Mouse (Mus musculus) olfactory bulb, adult 2 months (tissue): ENCODE measurements around the gene Gm3646. TPM values are rescaled to one million over a fixed set of nuclear protein-coding genes. Genes with fewer than 3 reads are reported as not detected.

Source experiments
- H3K27ac ChIP-seq: fragments of 200-500 bp; 2 replicates; pipeline ENCODE4 v1.5.1; 2012; ENCODE audit warnings: low read depth, low read length; ENCODE audit not compliant: insufficient read depth
- H3K4me1 ChIP-seq: fragments of 200-500 bp; 2 replicates; pipeline ENCODE4 v1.6.1; 2012; ENCODE audit warnings: low read length; ENCODE audit not compliant: control insufficient read depth, insufficient read depth
- H3K4me3 ChIP-seq: fragments of 200-500 bp; 2 replicates; pipeline ENCODE4 v1.5.1; 2012; ENCODE audit warnings: mild to moderate bottlenecking, low read depth, low read length, moderate library complexity; ENCODE audit not compliant: insufficient read depth
- CTCF ChIP-seq: fragments of 200-500 bp; IDR thresholded peaks from 2 replicates; pipeline ENCODE4 v1.5.1; 2012; ENCODE audit warnings: low read depth, mild to moderate bottlenecking, low read length, moderate library complexity; ENCODE audit not compliant: insufficient read depth
- POLR2A ChIP-seq: fragments of 200-500 bp; IDR thresholded peaks from 2 replicates; pipeline ENCODE4 v1.6.1; 2012; ENCODE audit warnings: mild to moderate bottlenecking, low read depth, low read length, moderate library complexity; ENCODE audit not compliant: insufficient read depth
- WGBS: fragments of 180-500 bp; shearing (Covaris S2); methylation state at CpG from one replicate; pipeline ENCODE4 v1.1.7; 2018; 5-methylcytosine and 5-hydroxymethylcytosine counted together
- polyA plus RNA-seq: library from polyadenylated mRNA; stranded (reverse); fragments of >200 nt; gene quantifications from 2 replicates; pipeline ENCODE4 v1.2.4, GENCODE M21; 2012; ENCODE audit warnings: low replicate concordance; ENCODE audit not compliant: missing spikeins, insufficient read depth, insufficient read length

The Gm3646 gene
- polyA plus RNA-seq, 1 experiment = not detected

DNA sequence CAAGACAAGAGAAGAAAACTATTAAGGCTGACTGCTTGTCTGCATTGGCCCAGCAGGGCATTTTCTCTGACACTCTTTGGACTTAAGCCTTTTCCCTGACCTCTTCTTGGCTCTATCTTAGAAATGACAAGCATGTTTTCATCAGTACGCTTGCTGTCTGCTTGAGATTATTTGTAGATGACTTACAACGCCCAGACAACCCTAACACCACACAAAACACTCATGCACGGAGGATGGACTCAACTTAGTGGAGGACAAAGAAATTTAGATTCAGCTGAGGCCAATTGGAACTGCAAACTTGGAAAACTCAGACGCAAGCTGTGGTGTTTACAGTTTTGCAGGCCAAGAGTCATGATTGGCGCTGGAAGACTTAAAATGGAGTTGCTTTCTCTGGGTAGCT is 34.7 kb downstream of the Gm3646 start:
- TF ChIP-seq POLR2A (no peak), CTCF (no peak)
- WGBS = 73% methylated on average over 5 of the region's 5 CpGs
- Histone ChIP-seq H3K4me1 (no peaks in the 10 kb centered on the region), H3K4me3 (no peak overlapping the region), H3K27ac (no peak overlapping the region)

GRCm38 (mm10) chr1:39768017-39768416 is 37.1 kb downstream of the Gm3646 start:
- TF ChIP-seq POLR2A (no peak), CTCF (no peak)
- Histone ChIP-seq H3K27ac (no peak overlapping the region), H3K4me3 (no peak overlapping the region), H3K4me1 (no peaks in the 10 kb centered on the region)
- whole genome bisulfite sequencing = 93% methylated on average over 3 of the region's 3 CpGs

DNA sequence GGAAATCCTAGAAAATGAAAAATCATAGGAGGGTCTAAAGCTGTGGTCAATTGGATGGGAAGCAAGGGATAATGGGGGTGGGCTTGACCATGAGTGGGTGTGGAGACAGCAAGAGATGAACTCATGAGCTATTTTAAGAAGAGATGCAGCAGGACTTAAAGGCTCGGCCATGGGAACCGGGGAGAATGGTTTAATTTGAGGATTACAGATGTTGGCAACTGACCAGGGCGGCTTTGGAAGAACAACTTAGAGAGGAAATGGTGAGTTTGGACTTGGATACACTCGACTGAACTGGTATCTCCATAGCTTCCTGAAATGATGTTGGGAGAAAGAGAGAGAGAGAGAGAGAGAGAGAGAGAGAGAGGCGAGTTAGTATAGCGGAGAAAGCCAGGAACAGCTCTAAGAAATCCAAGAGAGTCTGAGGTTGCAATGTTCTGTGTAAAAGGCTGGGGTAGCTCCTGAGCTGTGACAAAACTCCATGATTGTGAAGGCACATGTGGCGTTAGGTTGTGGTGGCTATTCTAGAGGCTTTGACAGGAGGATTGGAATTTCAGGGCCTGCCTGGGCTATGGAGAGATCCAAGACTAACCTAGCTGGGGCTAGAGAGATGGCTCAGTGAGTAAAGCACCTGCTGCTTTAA is 39.2 kb downstream of the Gm3646 start:
- WGBS = 81% methylated on average over 7 of the region's 7 CpGs
- TF ChIP-seq CTCF = no peak
- no peak for TF ChIP-seq POLR2A

DNA sequence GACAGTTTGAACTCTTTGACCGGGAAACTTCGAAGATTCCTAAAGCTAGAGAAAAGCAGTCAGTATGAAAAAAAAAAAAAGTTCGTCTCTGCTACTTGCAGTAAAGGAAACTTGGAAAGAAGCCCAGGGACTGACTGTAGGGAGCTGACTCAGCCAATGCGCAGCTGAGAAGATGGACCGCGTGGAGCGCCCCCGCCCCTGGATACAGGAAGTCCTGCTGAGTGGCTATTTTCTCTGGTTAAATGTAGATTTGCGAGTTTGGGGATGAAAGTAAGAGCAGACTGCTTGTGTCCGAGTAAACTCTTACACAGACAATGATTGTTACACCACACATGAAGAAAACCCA is 43.1 kb downstream of the Gm3646 start:
- peaks cover 8% of the 10 kb centered on the region for H3K4me1 ChIP-seq
- WGBS = 2% methylated on average over 10 of the region's 10 CpGs
- H3K27ac ChIP-seq = peak overlapping the region; percentile 63
- no peak overlapping the region for H3K4me3 ChIP-seq
- no peak for TF ChIP-seq CTCF
- TF ChIP-seq POLR2A = no peak

More for the DNA sequence above, 39.2 kb downstream of the Gm3646 start:
- no peak overlapping the region for H3K27ac ChIP-seq
- H3K4me1 ChIP-seq = peaks cover 7% of the 10 kb centered on the region
- H3K4me3 ChIP-seq = no peak overlapping the region

DNA sequence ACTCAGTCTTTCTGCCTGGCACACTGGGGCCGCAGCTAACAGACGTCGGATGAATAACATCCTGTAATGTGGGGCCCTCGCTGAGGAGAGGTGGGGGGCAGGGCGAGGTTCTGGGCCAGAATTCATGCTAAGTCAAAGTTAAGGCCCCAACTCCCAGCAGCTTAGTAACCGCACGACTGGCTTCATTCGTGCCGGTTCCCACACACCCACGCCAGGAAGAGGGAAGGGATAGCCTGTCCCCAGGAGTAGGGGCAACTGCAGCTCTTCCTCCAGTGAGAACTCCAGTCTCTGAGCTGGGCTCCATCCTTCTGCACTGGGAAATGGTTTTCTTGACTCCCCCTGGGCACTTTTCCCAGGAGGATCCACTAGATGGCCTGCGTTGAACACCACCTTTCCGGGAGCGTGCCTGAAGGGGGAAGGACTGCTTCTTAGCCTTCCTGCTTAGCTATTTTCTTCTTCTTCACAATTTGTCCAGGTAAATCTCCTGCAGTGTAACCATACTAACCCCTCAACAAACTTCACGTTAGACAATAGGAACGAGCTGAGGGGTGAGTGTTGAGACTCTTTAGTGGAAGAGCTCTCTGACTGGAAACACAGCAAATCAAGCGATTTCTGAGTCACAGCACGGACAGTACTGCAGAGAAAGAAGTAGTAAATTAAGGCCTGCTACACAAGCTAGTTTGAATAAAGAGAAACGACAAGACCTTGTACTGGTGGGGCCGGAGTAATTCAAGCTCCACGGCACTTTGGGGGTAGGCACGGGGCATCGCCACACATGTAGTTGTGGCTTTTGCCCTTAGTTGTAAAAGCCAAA is 43.7 kb downstream of the Gm3646 start:
- Histone ChIP-seq H3K4me3 (no peak overlapping the region), H3K4me1 (peaks cover 8% of the 10 kb centered on the region), H3K27ac (peak overlapping the region; percentile 63)
- 3% methylated on average over 22 of the region's 22 CpGs for WGBS
- no peak for TF ChIP-seq POLR2A
- TF ChIP-seq CTCF = no peak

- Histone ChIP-seq H3K4me3 (no peak overlapping the region), H3K4me1 (peaks cover 8% of the 10 kb centered on the region), H3K27ac (no peak overlapping the region)
- WGBS = 86% methylated on average over 6 of the region's 6 CpGs
- no peak for TF ChIP-seq POLR2A
- no peak for TF ChIP-seq CTCF
These were observed 44.9 kb downstream of the Gm3646 start for GRCm38 (mm10) chr1:39760181-39760715.

DNA sequence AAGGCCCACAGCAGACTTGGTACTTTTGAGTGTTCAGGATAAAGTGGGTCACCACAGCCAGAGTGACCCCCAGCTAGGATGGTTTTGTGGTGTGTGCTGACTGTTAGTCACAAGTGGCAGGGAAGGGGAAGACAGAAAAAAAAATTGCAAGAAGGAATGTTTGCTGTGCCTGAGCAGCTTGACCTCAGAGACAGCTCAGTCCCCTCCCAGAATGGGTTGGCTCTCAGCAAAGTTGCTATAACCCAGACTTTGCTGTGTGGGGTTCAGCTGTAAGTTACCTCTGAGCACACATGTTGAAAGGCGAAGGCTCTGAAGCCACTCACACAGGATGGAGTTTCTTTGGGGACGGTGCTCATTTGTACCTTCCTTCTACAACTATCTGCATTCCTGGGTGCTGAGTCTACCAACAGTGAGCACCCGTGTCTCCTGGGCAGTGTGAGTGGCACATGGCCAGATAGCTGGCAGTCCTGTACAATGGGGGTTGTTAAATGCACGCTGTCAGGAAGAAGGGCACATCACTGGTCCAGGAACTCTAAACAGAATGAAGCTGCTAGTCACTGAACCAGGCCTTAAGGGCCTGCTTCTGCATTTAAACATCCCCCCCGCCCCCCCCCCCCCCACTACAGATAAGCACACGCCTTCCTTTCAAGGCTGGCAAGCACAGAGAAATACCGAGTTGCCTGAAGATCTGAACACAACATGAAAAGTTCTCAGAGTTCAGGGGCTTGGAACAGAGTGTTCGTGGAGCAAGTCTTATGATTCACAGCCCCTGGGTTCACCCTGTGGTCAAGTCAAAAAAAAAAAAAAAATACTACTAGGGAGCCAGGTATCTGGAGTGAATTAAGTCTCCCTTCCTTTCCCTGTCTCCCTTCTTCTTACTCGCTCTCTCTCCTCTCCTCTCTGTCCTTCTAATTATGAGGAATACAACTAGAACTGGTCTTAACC is 45.6 kb downstream of the Gm3646 start:
- TF ChIP-seq POLR2A = no peak
- TF ChIP-seq CTCF = no peak
- WGBS = 57% methylated on average over 9 of the region's 9 CpGs
- Histone ChIP-seq H3K4me1 (peaks cover 8% of the 10 kb centered on the region), H3K27ac (no peak overlapping the region), H3K4me3 (no peak overlapping the region)

GRCm38 (mm10) chr1:39758244-39758643 is 46.9 kb downstream of the Gm3646 start:
- WGBS = 80% methylated on average over 9 of the region's 9 CpGs
- TF ChIP-seq CTCF (no peak), POLR2A (no peak)
- Histone ChIP-seq H3K4me3 (no peak overlapping the region), H3K4me1 (peaks cover 8% of the 10 kb centered on the region), H3K27ac (no peak overlapping the region)

GRCm38 (mm10) chr1:39756952-39757351 is 48.2 kb downstream of the Gm3646 start:
- WGBS = 84% methylated on average over 11 of the region's 11 CpGs
- TF ChIP-seq POLR2A = no peak
- TF ChIP-seq CTCF = no peak
- Histone ChIP-seq H3K4me1 (peaks cover 8% of the 10 kb centered on the region), H3K27ac (no peak overlapping the region), H3K4me3 (no peak overlapping the region)
